Mouse (Mus musculus) stomach, postnatal 0 days (tissue): ENCODE results near the gene Susd6. TPM values are rescaled to one million over a fixed set of nuclear protein-coding genes. Genes with fewer than 3 reads are reported as not detected.

ENCODE experiments used
- ATAC-seq: fragments of 200-750 bp; cut with Nextera tagmentation; 2 replicates; pipeline ENCODE4 v1.8.0; 2017; ENCODE audit not compliant: low FRiP score, low TSS enrichment
- DNase-seq: peaks from one replicate; pipeline ENCODE4 v3.0.0-alpha.2; 2016; ENCODE audit warnings: low spot score
- H3K27ac ChIP-seq: fragments of 300-500 bp; sonication (generic); replicated peaks from 2 replicates; pipeline ENCODE4 v1.5.1; 2014; ENCODE audit warnings: mild to moderate bottlenecking, control low read depth
- H3K27me3 ChIP-seq: fragments of 300-500 bp; sonication (generic); 2 replicates; pipeline ENCODE4 v1.6.1; 2014; ENCODE audit warnings: low read length; ENCODE audit not compliant: control insufficient read depth, insufficient read depth
- H3K36me3 ChIP-seq: fragments of 300-500 bp; sonication (generic); 2 replicates; pipeline ENCODE4 v1.6.1; 2014; ENCODE audit warnings: low read length, mixed read lengths; ENCODE audit not compliant: control insufficient read depth, insufficient read depth
- H3K4me1 ChIP-seq: fragments of 300-500 bp; sonication (generic); replicated peaks from 2 replicates; pipeline ENCODE4 v1.6.1; 2014; ENCODE audit warnings: antibody characterized with exemption; ENCODE audit not compliant: control insufficient read depth, insufficient read depth
- H3K4me2 ChIP-seq: fragments of 300-500 bp; sonication (generic); replicated peaks from 2 replicates; pipeline ENCODE4 v1.6.1; 2014; ENCODE audit warnings: low read depth, mild to moderate bottlenecking, control low read depth, moderate library complexity
- H3K4me3 ChIP-seq: fragments of 300-500 bp; sonication (generic); 2 replicates; pipeline ENCODE4 v1.5.1; 2014; ENCODE audit warnings: low read depth, low read length, control low read depth
- H3K9ac ChIP-seq: fragments of 300-500 bp; sonication (generic); 2 replicates; pipeline ENCODE4 v1.6.1; 2014; ENCODE audit warnings: mild to moderate bottlenecking, low read length, control low read depth, mixed read lengths
- H3K9me3 ChIP-seq: fragments of 300-500 bp; sonication (generic); 2 replicates; pipeline ENCODE4 v1.6.1; 2016; ENCODE audit warnings: low read length; ENCODE audit not compliant: control insufficient read depth
- CTCF ChIP-seq: IDR thresholded peaks from 2 replicates; pipeline ENCODE4 v1.5.1; 2016; ENCODE audit warnings: antibody characterized with exemption, low read depth, mild to moderate bottlenecking, moderate library complexity
- EP300 ChIP-seq: optimal IDR thresholded peaks from 2 replicates; pipeline ENCODE3; 2016; ENCODE audit warnings: antibody characterized with exemption
- WGBS: fragments of 180-500 bp; shearing (Covaris S2); extraction: QIAGEN DNeasy Blood & Tissue Kit; methylation state at CpG from one replicate; pipeline ENCODE4 v1.1.7; 2014; 5-methylcytosine and 5-hydroxymethylcytosine counted together
- polyA plus RNA-seq: library from polyadenylated mRNA; unstranded; fragments of >200 nt; fragmentation: Nextera tagmentation; extraction: Ambion mirVana; gene quantifications from 2 replicates; pipeline ENCODE4 v1.2.1, GENCODE M21; 2015

The Susd6 gene
- polyA plus RNA-seq, 1 experiment from 2014 or later, result 12.3 TPM

DNA sequence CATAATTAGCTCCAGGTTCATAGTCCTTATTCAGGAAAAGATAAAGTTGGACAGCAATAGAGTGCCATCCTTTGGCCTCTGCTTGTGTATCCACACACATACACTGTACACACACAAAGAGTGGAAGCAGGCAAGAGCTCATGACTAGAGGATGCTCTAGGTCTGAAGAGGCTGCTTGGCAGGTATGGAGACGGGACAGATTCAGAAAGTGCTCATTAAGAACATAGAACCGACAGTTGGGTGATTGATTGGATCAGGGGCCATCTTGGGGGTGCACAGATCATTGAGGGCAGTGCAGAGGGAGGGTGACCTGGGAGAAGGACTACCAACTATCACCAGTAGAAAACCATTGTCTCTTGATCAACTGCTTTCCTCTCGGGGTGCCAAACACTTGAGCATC is 90.8 kb downstream of the Susd6 start:
- TF ChIP-seq EP300 (no peak), CTCF (no peak)
- ATAC-seq (no peak), DNase-seq (no peak)
- 83% methylated on average over 3 of the region's 3 CpGs for WGBS
- H3K27ac ChIP-seq, result no peak overlapping the region
- H3K36me3 ChIP-seq, result peaks cover 8% of the 10 kb centered on the region
- H3K9ac ChIP-seq, result no peak overlapping the region
- no peak overlapping the region for H3K4me3 ChIP-seq
- no peaks in the 10 kb centered on the region for H3K27me3 ChIP-seq
- H3K9me3 ChIP-seq, result no peaks in the 10 kb centered on the region
- H3K4me1 ChIP-seq, result 0 out of 2 replicates have a peak, but pooled peaks cover 3% of the 10 kb centered on the region
- no peak overlapping the region for H3K4me2 ChIP-seq

GRCm38 (mm10) chr12:80883278-80883677 is 93.0 kb downstream of the Susd6 start:
- H3K9me3 ChIP-seq, result no peaks in the 10 kb centered on the region
- H3K27ac ChIP-seq, result no peak overlapping the region
- H3K4me2 ChIP-seq, result no peak overlapping the region
- DNase-seq (no peak), ATAC-seq (no peak)
- no peak overlapping the region for H3K4me3 ChIP-seq
- H3K27me3 ChIP-seq, result no peaks in the 10 kb centered on the region
- no peak overlapping the region for H3K9ac ChIP-seq
- H3K4me1 ChIP-seq, result 0 out of 2 replicates have a peak, but pooled peaks cover 3% of the 10 kb centered on the region
- H3K36me3 ChIP-seq, result peaks cover 2% of the 10 kb centered on the region; the same call in 1 of the 2 replicates
- TF ChIP-seq CTCF, result no peak
- no peak for TF ChIP-seq EP300
- 89% methylated on average over 3 of the region's 3 CpGs for WGBS

GRCm38 (mm10) chr12:80883881-80884280 is 93.6 kb downstream of the Susd6 start:
- no peak overlapping the region for H3K9ac ChIP-seq
- H3K27ac ChIP-seq, result no peak overlapping the region
- WGBS, result 44% methylated on average over 5 of the region's 5 CpGs
- TF ChIP-seq CTCF (no peak), EP300 (no peak)
- no peak overlapping the region for H3K4me2 ChIP-seq
- no peaks in the 10 kb centered on the region for H3K9me3 ChIP-seq
- H3K27me3 ChIP-seq, result no peaks in the 10 kb centered on the region
- H3K36me3 ChIP-seq, result peaks cover 2% of the 10 kb centered on the region; the same call in 1 of the 2 replicates
- H3K4me1 ChIP-seq, result no peaks in the 10 kb centered on the region
- no peak overlapping the region for H3K4me3 ChIP-seq
- DNase-seq (no peak), ATAC-seq (no peak)

DNA sequence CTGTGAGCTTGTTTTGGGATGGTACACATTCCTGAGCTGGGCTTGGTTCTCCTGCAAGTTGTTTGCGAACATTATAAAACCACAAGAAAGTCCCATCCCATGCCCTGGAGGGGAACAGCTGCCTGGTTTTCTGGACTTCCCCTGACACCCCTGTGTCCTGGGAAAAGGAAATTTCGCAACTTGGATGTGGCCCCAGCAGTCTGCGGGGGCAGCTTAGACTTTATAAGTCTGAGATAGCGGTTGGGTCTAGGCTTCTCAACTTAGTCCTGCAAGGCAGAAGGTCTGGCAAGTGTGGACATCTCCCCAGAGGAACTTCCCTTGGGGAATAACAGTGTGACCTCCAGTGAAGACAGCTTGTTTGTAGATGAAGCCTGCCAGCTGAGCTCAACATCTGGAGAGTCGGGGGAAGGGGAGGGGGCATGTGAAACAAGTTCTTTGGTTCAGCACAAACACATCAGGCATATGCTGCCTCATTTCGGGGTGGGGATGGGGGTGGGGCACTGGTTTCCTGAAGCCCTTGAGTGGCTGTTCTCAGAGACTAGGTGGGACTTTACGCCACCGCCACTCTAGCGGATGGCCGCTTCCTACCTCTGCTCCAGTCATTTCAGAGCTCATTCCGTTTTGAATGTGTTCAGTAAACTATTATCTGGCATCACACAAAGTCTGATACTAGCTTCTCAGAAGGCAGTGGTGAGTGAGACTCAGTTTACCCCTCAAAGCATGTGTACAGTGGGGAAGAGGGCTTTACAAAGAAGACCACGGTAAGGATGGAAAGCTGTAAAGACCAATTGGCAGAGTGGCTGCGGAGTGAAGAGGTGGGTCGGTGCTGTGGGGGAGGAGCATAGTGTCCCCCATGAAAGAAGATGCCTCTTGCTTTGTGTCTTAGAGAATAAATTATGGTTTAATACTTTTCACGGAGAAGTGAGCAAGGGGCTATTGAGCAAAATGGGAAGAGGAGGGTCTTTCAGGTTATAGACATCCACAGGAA is 95.3 kb downstream of the Susd6 start:
- Histone ChIP-seq H3K4me1 (no peaks in the 10 kb centered on the region), H3K27ac (peak overlapping the region; percentile 49; the same call in 1 of the 2 replicates), H3K36me3 (no peaks in the 10 kb centered on the region), H3K9ac (no peak overlapping the region), H3K9me3 (no peaks in the 10 kb centered on the region), H3K27me3 (no peaks in the 10 kb centered on the region), H3K4me3 (no peak overlapping the region; the same call in 1 of the 2 replicates), H3K4me2 (peak overlapping the region; percentile 38)
- TF ChIP-seq CTCF (no peak), EP300 (no peak)
- peak; percentile 36 for DNase-seq
- ATAC-seq, result peak; percentile 69
- WGBS, result 25% methylated on average over 15 of the region's 15 CpGs

GRCm38 (mm10) chr12:80887036-80887435 is 96.7 kb downstream of the Susd6 start:
- no peak for DNase-seq
- Histone ChIP-seq H3K27ac (no peak overlapping the region), H3K4me2 (no peak overlapping the region), H3K9me3 (no peaks in the 10 kb centered on the region), H3K27me3 (no peaks in the 10 kb centered on the region), H3K36me3 (no peaks in the 10 kb centered on the region), H3K4me1 (no peaks in the 10 kb centered on the region), H3K9ac (no peak overlapping the region), H3K4me3 (no peak overlapping the region)
- ATAC-seq, result no peak
- WGBS, result 55% methylated on average over 2 of the region's 2 CpGs
- TF ChIP-seq EP300, result no peak
- TF ChIP-seq CTCF, result no peak

GRCm38 (mm10) chr12:80889331-80889730 is 99.0 kb downstream of the Susd6 start:
- ATAC-seq, result no peak
- H3K4me2 ChIP-seq, result no peak overlapping the region
- no peak overlapping the region for H3K9ac ChIP-seq
- WGBS, result 91% methylated on average over 3 of the region's 3 CpGs
- H3K36me3 ChIP-seq, result no peaks in the 10 kb centered on the region
- DNase-seq, result no peak
- no peak overlapping the region for H3K4me3 ChIP-seq
- TF ChIP-seq CTCF (peak; percentile 48), EP300 (no peak)
- no peaks in the 10 kb centered on the region for H3K4me1 ChIP-seq
- no peak overlapping the region for H3K27ac ChIP-seq
- no peaks in the 10 kb centered on the region for H3K9me3 ChIP-seq
- H3K27me3 ChIP-seq, result no peaks in the 10 kb centered on the region
